Mouse (Mus musculus) brain, embryonic 14.5 days (tissue): ENCODE results near the gene Ocln.
"Not testable (repeated sequence)": the region's sequence is repeated elsewhere in the genome, so short reads cannot be mapped to it uniquely, and the experiment has no call there.

Experiments used
- CTCF ChIP-seq: fragments of 200-500 bp; IDR thresholded peaks from 2 replicates; pipeline ENCODE4 v1.5.1; 2012; ENCODE audit warnings: inconsistent platforms, mild to moderate bottlenecking, moderate library complexity, borderline replicate concordance; ENCODE audit not compliant: insufficient read depth, insufficient read length; ENCODE audit errors: extremely low read depth
- POLR2A ChIP-seq: fragments of 200-500 bp; IDR thresholded peaks from 2 replicates; pipeline ENCODE4 v1.6.1; 2012; ENCODE audit warnings: mild to moderate bottlenecking, inconsistent platforms, borderline replicate concordance; ENCODE audit not compliant: poor library complexity, insufficient read depth, insufficient read length, severe bottlenecking; ENCODE audit errors: extremely low read depth

- TF ChIP-seq POLR2A, CTCF: not testable (repeated sequence)
Measured at GRCm38 (mm10) chr13:100494370-100494769, 58.1 kb downstream of the Ocln start.
